Mouse (Mus musculus): ENCODE data around the gene Ube2cbp. TPM values are rescaled to one million over a fixed set of nuclear protein-coding genes. Genes with fewer than 3 reads are reported as not detected.

The Ube2cbp gene
- polyA plus RNA-seq, 1 experiment from 2014 or later, result 4.8 TPM

- Histone ChIP-seq H3K27me3 (replicated peaks) (no peaks in the 10 kb centered on the region), H3K36me3 (no peaks in the 10 kb centered on the region), H3K9me3 (no peaks in the 10 kb centered on the region), H3K27ac (peak within 1 kb of the TSS; percentile 67), H3K9ac (peak within 1 kb of the TSS; percentile 86), H3K4me2 (peak within 1 kb of the TSS; percentile 54), H3K4me3 (replicated peaks) (peak within 1 kb of the TSS; percentile 87), H3K4me1 (0 out of 2 replicates have a peak, but pooled peaks cover 3% of the 10 kb centered on the region)
- peak; percentile 95 for ATAC-seq (ENCODE audit: insufficient read depth, low FRiP score, low read depth)
- WGBS, result under 1% methylated on average over 90 of the region's 93 CpGs
These were observed 2.5 kb upstream of the Ube2cbp start, which contains the start of gene Dop1a for GRCm38 (mm10) chr9:86466990-86467870. Dop1a (plus strand) TSS chr9:86467154.

- H3K27ac ChIP-seq, result no peak overlapping the region
- no peak for ATAC-seq (ENCODE audit: insufficient read depth, low FRiP score, low read depth)
These were observed 11.1 kb downstream of the Ube2cbp start for GRCm38 (mm10) chr9:86453626-86454025.

GRCm38 (mm10) chr9:86451617-86452016 is 13.1 kb downstream of the Ube2cbp start:
- peak overlapping the region; percentile 18; the same call in 1 of the 2 replicates for H3K4me3 ChIP-seq (replicated peaks)
- ATAC-seq (ENCODE audit: insufficient read depth, low FRiP score, low read depth), result peak; percentile 60
- H3K27ac ChIP-seq, result no peak overlapping the region
- no peaks in the 10 kb centered on the region for H3K4me1 ChIP-seq
- H3K36me3 ChIP-seq, result no peaks in the 10 kb centered on the region
- 0 out of 2 replicates have a peak overlapping the region, but pooled peaks have one; percentile 22 for H3K9ac ChIP-seq
- no peaks in the 10 kb centered on the region for H3K9me3 ChIP-seq
- no peaks in the 10 kb centered on the region for H3K27me3 ChIP-seq (replicated peaks)
- H3K4me2 ChIP-seq, result peak overlapping the region; percentile 54
- WGBS, result 1% methylated on average over 13 of the region's 13 CpGs

More at GRCm38 (mm10) chr9:86453626-86454025, 11.1 kb downstream of the Ube2cbp start:
- WGBS, result 73% methylated on average over 3 of the region's 3 CpGs
- no peaks in the 10 kb centered on the region for H3K36me3 ChIP-seq
- no peaks in the 10 kb centered on the region for H3K9me3 ChIP-seq
- H3K27me3 ChIP-seq (replicated peaks), result no peaks in the 10 kb centered on the region
- no peak overlapping the region for H3K4me3 ChIP-seq (replicated peaks)
- H3K9ac ChIP-seq, result no peak overlapping the region
- no peak overlapping the region for H3K4me2 ChIP-seq
- H3K4me1 ChIP-seq, result no peaks in the 10 kb centered on the region

GRCm38 (mm10) chr9:86451094-86451493 is 13.7 kb downstream of the Ube2cbp start:
- Histone ChIP-seq H3K27ac (no peak overlapping the region), H3K9ac (no peak overlapping the region), H3K4me1 (no peaks in the 10 kb centered on the region), H3K4me2 (no peak overlapping the region), H3K4me3 (replicated peaks) (no peak overlapping the region), H3K27me3 (replicated peaks) (no peaks in the 10 kb centered on the region), H3K9me3 (no peaks in the 10 kb centered on the region), H3K36me3 (no peaks in the 10 kb centered on the region)
- 53% methylated on average over 6 of the region's 6 CpGs for WGBS
- no peak for ATAC-seq (ENCODE audit: insufficient read depth, low FRiP score, low read depth)

DNA sequence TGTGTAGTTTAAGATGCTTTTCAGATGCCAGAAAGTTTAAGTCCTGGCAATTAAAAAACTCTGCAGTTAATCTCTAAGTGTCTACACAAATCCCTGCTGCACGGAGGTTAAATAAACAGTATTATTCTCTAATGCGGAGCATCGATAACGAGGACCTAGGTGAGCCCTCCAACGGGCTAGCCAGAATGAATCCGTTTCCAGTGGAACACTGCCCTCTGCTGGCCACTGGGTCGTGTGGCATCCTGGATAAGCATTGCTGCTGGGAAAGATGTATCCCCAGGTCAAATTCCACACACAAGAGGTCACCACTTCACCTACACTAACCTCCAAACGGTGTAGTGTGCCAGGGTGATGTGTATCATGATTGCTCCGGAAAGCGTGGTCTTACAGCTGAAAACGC is 15.2 kb downstream of the Ube2cbp start:
- Histone ChIP-seq H3K27me3 (replicated peaks) (no peaks in the 10 kb centered on the region), H3K4me3 (replicated peaks) (no peak overlapping the region), H3K36me3 (no peaks in the 10 kb centered on the region), H3K9me3 (no peaks in the 10 kb centered on the region), H3K27ac (no peak overlapping the region), H3K4me2 (no peak overlapping the region), H3K9ac (no peak overlapping the region), H3K4me1 (no peaks in the 10 kb centered on the region)
- no peak for ATAC-seq (ENCODE audit: insufficient read depth, low FRiP score, low read depth)
- WGBS, result 3% methylated on average over 11 of the region's 11 CpGs

DNA sequence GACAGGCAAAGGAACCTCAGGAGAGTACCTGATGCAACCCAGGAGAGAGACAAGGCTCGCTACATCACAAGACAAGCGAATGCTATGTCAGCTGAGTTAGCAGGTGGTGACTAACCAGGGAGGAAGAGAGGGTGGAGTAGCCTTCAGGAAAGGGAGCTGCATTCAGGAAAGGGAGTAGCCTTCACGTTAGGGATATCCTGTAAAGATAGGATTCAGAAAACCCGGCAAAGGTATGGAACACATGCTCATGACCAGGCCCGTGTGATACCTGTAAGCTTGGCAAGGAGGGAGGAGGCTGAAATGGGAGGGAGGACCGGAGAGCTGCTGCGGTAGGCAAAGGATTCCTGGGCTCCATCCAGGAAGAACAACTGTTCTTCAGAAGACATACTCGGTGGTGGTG is 17.3 kb downstream of the Ube2cbp start:
- H3K4me1 ChIP-seq, result no peaks in the 10 kb centered on the region
- H3K36me3 ChIP-seq, result no peaks in the 10 kb centered on the region
- H3K27me3 ChIP-seq (replicated peaks), result no peaks in the 10 kb centered on the region
- no peak overlapping the region for H3K4me2 ChIP-seq
- H3K9ac ChIP-seq, result no peak overlapping the region
- H3K9me3 ChIP-seq, result no peaks in the 10 kb centered on the region
- ATAC-seq (ENCODE audit: insufficient read depth, low FRiP score, low read depth), result no peak
- 85% methylated on average over 8 of the region's 8 CpGs for WGBS
- no peak overlapping the region for H3K27ac ChIP-seq
- H3K4me3 ChIP-seq (replicated peaks), result no peak overlapping the region

DNA sequence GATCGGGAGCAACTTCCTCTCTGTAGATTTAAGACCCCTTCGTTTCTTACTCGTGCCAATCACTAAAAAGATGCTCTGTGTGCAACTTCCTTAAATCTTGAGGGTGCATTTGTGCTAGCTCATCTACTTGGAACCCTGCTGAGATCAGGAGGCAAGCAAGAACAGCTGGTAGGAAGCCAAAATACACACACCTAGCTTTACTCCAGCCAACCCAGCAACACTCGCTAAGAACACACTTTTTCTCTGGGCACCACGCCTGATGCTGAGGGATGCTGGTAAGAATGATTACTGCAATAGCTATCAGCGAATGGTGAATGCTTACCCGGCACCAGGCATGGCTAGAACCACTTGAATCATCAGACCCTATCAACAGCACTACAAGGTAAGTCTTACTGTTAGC is 17.9 kb downstream of the Ube2cbp start:
- H3K27me3 ChIP-seq (replicated peaks), result no peaks in the 10 kb centered on the region
- no peak overlapping the region for H3K4me2 ChIP-seq
- no peaks in the 10 kb centered on the region for H3K9me3 ChIP-seq
- no peak overlapping the region for H3K4me3 ChIP-seq (replicated peaks)
- ATAC-seq (ENCODE audit: insufficient read depth, low FRiP score, low read depth), result no peak
- no peaks in the 10 kb centered on the region for H3K4me1 ChIP-seq
- no peak overlapping the region for H3K9ac ChIP-seq
- 84% methylated on average over 7 of the region's 7 CpGs for WGBS
- H3K36me3 ChIP-seq, result no peaks in the 10 kb centered on the region
- H3K27ac ChIP-seq, result no peak overlapping the region

DNA sequence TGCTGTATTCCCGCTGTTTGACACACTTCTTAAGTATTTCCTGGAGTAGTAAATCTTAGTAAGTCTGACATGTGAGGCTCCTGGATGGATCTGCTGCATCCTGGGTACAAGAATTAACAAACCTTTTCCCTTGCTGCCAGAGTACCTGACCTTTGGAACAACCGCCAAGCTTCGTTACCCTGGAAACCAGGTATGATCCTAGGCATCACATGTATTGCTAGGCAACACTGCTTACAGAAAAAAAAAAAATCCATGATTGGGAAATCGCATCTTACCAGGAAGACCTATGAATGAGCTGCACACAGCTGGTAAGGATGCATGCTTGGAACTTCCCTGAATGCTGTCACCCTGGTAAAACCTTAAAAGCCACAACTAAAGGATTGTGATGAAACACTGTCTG is 22.5 kb downstream of the Ube2cbp start:
- Histone ChIP-seq H3K27me3 (replicated peaks) (no peaks in the 10 kb centered on the region), H3K9me3 (no peaks in the 10 kb centered on the region), H3K4me2 (no peak overlapping the region), H3K4me3 (replicated peaks) (no peak overlapping the region), H3K36me3 (no peaks in the 10 kb centered on the region), H3K27ac (no peak overlapping the region), H3K9ac (no peak overlapping the region), H3K4me1 (no peaks in the 10 kb centered on the region)
- ATAC-seq (ENCODE audit: insufficient read depth, low FRiP score, low read depth), result no peak
- 56% methylated on average over 4 of the region's 4 CpGs for WGBS

DNA sequence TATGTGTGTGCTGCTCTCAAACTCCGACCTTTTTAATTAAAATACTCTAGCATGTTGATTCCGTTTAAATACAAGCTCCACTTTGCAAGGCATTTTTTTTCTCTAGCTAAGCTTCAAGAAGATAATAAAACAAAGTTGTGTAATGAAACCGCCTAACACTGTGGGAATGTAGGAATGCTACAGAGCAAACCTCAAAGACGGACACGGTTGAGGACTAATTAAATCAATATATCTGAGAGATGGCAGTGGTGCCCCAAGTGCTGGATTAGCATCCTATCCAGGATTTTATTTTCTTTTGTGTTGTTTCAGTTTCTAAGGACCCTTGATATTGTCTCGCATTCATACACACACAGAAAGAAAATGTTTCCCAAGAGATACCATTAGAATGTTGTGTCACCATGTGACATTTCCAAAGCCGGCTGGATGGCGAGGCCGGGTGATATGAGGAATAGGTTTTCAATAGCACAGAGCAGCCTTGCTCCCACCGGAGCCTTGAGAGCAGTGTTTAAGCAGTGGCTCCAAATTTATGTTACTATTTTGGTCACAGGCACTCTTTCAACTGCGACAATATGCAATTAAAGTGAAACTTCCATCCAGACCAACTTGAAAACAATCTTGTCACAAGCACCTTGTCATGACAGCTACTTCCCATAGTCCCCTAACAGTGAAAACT is 26.3 kb downstream of the Ube2cbp start:
- Histone ChIP-seq H3K9ac (no peak overlapping the region), H3K4me3 (replicated peaks) (no peak overlapping the region), H3K4me2 (no peak overlapping the region), H3K4me1 (no peaks in the 10 kb centered on the region), H3K36me3 (no peaks in the 10 kb centered on the region), H3K9me3 (no peaks in the 10 kb centered on the region), H3K27ac (no peak overlapping the region), H3K27me3 (replicated peaks) (no peaks in the 10 kb centered on the region)
- ATAC-seq (ENCODE audit: insufficient read depth, low FRiP score, low read depth), result no peak
- 69% methylated on average over 11 of the region's 11 CpGs for WGBS

- no peak overlapping the region for H3K4me2 ChIP-seq
- H3K36me3 ChIP-seq, result no peaks in the 10 kb centered on the region
- no peaks in the 10 kb centered on the region for H3K9me3 ChIP-seq
- H3K9ac ChIP-seq, result no peak overlapping the region
- H3K4me1 ChIP-seq, result no peaks in the 10 kb centered on the region
- ATAC-seq (ENCODE audit: insufficient read depth, low FRiP score, low read depth), result no peak
- H3K4me3 ChIP-seq (replicated peaks), result no peak overlapping the region
- H3K27ac ChIP-seq, result no peak overlapping the region
- WGBS, result 96% methylated on average over 8 of the region's 8 CpGs
- no peaks in the 10 kb centered on the region for H3K27me3 ChIP-seq (replicated peaks)
These were observed 28.1 kb downstream of the Ube2cbp start for GRCm38 (mm10) chr9:86436608-86437007.

GRCm38 (mm10) chr9:86435510-86435909 is 29.2 kb downstream of the Ube2cbp start:
- Histone ChIP-seq H3K4me3 (replicated peaks) (no peak overlapping the region), H3K9me3 (no peaks in the 10 kb centered on the region), H3K27ac (no peak overlapping the region), H3K36me3 (no peaks in the 10 kb centered on the region), H3K9ac (no peak overlapping the region), H3K4me2 (no peak overlapping the region), H3K27me3 (replicated peaks) (no peaks in the 10 kb centered on the region), H3K4me1 (no peaks in the 10 kb centered on the region)
- no peak for ATAC-seq (ENCODE audit: insufficient read depth, low FRiP score, low read depth)
- 88% methylated on average over 3 of the region's 3 CpGs for WGBS

DNA sequence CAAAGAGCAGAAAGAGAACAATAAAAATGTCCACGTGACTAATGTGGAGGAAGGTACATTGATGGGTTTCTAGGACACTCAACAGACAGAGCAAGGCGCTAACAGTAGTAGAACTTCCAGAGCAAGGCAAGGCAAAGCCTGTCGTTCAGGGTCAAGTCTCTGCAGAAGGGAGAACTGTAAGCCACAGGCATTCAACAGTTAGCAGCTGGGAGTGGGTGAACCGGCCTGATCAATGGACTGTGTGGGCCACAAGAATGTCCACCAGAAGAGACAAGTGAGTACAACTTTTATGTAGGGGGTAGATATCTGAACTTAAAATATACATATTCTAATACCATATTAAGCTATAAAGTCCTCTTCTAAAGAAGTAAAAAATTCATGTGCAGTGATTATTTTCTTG is 41.4 kb downstream of the Ube2cbp start:
- H3K9me3 ChIP-seq, result no peaks in the 10 kb centered on the region
- H3K4me3 ChIP-seq (replicated peaks), result no peak overlapping the region
- H3K4me1 ChIP-seq, result no peaks in the 10 kb centered on the region
- no peak for ATAC-seq (ENCODE audit: insufficient read depth, low FRiP score, low read depth)
- H3K4me2 ChIP-seq, result no peak overlapping the region
- no peaks in the 10 kb centered on the region for H3K27me3 ChIP-seq (replicated peaks)
- WGBS, result 82% methylated on average over 4 of the region's 4 CpGs
- H3K9ac ChIP-seq, result no peak overlapping the region
- H3K27ac ChIP-seq, result no peak overlapping the region
- no peaks in the 10 kb centered on the region for H3K36me3 ChIP-seq
